Mouse (Mus musculus) liver, embryonic 14.5 days (tissue): Measurements from ENCODE around the gene Dlgap1. TPM values are rescaled to one million over a fixed set of nuclear protein-coding genes. Genes with fewer than 3 reads are reported as not detected.

Source experiments
- ATAC-seq: fragments of 200-750 bp; cut with Nextera tagmentation; 2 replicates; pipeline ENCODE4 v1.8.0; 2017; ENCODE audit warnings: moderate number of reproducible peaks, mild to moderate bottlenecking, moderate library complexity; ENCODE audit not compliant: insufficient read depth
- DNase-seq, 3 experiments: peaks; one replicate each; pipeline ENCODE4 v3.0.0-alpha.2; 2012 to 2013; ENCODE audit warnings: low read depth in 3 of 3, low spot score in 3 of 3
- H3K27ac ChIP-seq: fragments of 300-500 bp; sonication (generic); 2 replicates; pipeline ENCODE4 v1.5.1; 2014; ENCODE audit warnings: moderate library complexity, mild to moderate bottlenecking, control low read depth, inconsistent platforms
- H3K27me3 ChIP-seq: fragments of 300-500 bp; sonication (generic); 2 replicates; pipeline ENCODE4 v1.6.1; 2014; ENCODE audit warnings: mild to moderate bottlenecking, low read length, moderate library complexity; ENCODE audit not compliant: control insufficient read depth, insufficient read depth
- H3K36me3 ChIP-seq: fragments of 300-500 bp; sonication (generic); replicated peaks from 2 replicates; pipeline ENCODE4 v1.6.1; 2014; ENCODE audit warnings: low read depth; ENCODE audit not compliant: control insufficient read depth, insufficient read depth
- H3K4me1 ChIP-seq, 2 experiments: fragments of 200-500 bp in 1 of 2; fragments of 300-500 bp in 1 of 2; sonication (generic) in 1 of 2; replicated peaks; 2 replicates each; pipeline ENCODE4 v1.6.1; 2012 to 2014; ENCODE audit warnings: antibody characterized with exemption in 1 of 2, inconsistent platforms in 1 of 2, low read length in 1 of 2; ENCODE audit not compliant: control insufficient read depth in 2 of 2, insufficient read depth in 2 of 2
- H3K4me2 ChIP-seq: fragments of 300-500 bp; sonication (generic); 2 replicates; pipeline ENCODE4 v1.6.1; 2014; ENCODE audit warnings: low read depth, mild to moderate bottlenecking, control low read depth, moderate library complexity
- H3K4me3 ChIP-seq, 2 experiments: fragments of 200-500 bp in 1 of 2; fragments of 300-500 bp in 1 of 2; sonication (generic) in 1 of 2; 2 replicates each; pipeline ENCODE4 v1.5.1; 2012 to 2014; ENCODE audit warnings: low read depth in 2 of 2, low read length in 2 of 2, mild to moderate bottlenecking in 2 of 2, control low read depth in 1 of 2, inconsistent platforms in 1 of 2, moderate library complexity in 1 of 2; ENCODE audit not compliant: insufficient read depth in 1 of 2
- H3K9ac ChIP-seq: fragments of 300-500 bp; sonication (generic); replicated peaks from 2 replicates; pipeline ENCODE4 v1.6.1; 2014; ENCODE audit warnings: mild to moderate bottlenecking, control low read depth, moderate library complexity
- H3K9me3 ChIP-seq: fragments of 300-500 bp; sonication (generic); 2 replicates; pipeline ENCODE4 v1.6.1; 2016; ENCODE audit warnings: low read length, mixed read lengths; ENCODE audit not compliant: control insufficient read depth
- CTCF ChIP-seq: IDR thresholded peaks from 2 replicates; pipeline ENCODE4 v1.5.1; 2016; ENCODE audit warnings: antibody characterized with exemption, low read depth, control low read depth
- EP300 ChIP-seq: IDR thresholded peaks from 2 replicates; pipeline ENCODE4 v1.6.1; 2016; ENCODE audit warnings: antibody characterized with exemption, low read depth
- WGBS: fragments of 180-500 bp; shearing (Covaris S2); extraction: QIAGEN DNeasy Blood & Tissue Kit; methylation state at CpG from one replicate; pipeline ENCODE4 v1.1.7; 2014; ENCODE audit not compliant: insufficient replicate concordance; 5-methylcytosine and 5-hydroxymethylcytosine counted together
- polyA plus RNA-seq, 2 experiments: library from polyadenylated mRNA; depleted of rRNA in 1 of 2; stranded (reverse) in 1 of 2; unstranded in 1 of 2; fragments of >200 nt; fragmentation: Nextera tagmentation in 1 of 2; extraction: Ambion mirVana in 1 of 2; gene quantifications; 2 replicates each; pipeline versions ENCODE4 v1.2.1 to v1.2.3; 2012 to 2014

Dlgap1 gene
- polyA plus RNA-seq, 2 experiments: 0.01 TPM; not detected in 1

GRCm38 (mm10) chr17:70457103-70457502, 488.2 kb downstream of the Dlgap1 start:
- no peak for DNase-seq
- no peaks in the 10 kb centered on the region for H3K27me3 ChIP-seq
- WGBS: 48% methylated on average over 1 of the region's 1 CpGs
- no peaks in the 10 kb centered on the region for H3K36me3 ChIP-seq
- H3K4me1 ChIP-seq: no peaks in the 10 kb centered on the region
- H3K4me3 ChIP-seq: no peak overlapping the region
- no peaks in the 10 kb centered on the region for H3K9me3 ChIP-seq
- no peak overlapping the region for H3K4me2 ChIP-seq
- TF ChIP-seq CTCF: no peak
- no peak for TF ChIP-seq EP300
- no peak for ATAC-seq
- H3K9ac ChIP-seq: no peak overlapping the region
- no peak overlapping the region for H3K27ac ChIP-seq

- DNase-seq: no peak
- Histone ChIP-seq H3K9ac (no peak overlapping the region), H3K27ac (no peak overlapping the region), H3K9me3 (no peaks in the 10 kb centered on the region), H3K4me3 (no peak overlapping the region), H3K36me3 (no peaks in the 10 kb centered on the region), H3K4me2 (no peak overlapping the region), H3K27me3 (no peaks in the 10 kb centered on the region), H3K4me1 (no peaks in the 10 kb centered on the region)
- 64% methylated on average over 8 of the region's 8 CpGs for WGBS
- no peak for ATAC-seq
- no peak for TF ChIP-seq EP300
- TF ChIP-seq CTCF: no peak
Measured at GRCm38 (mm10) chr17:70462231-70462630, 493.4 kb downstream of the Dlgap1 start.

GRCm38 (mm10) chr17:70462771-70463491, 494.1 kb downstream of the Dlgap1 start:
- 53% methylated on average over 8 of the region's 8 CpGs for WGBS
- H3K27me3 ChIP-seq: no peaks in the 10 kb centered on the region
- TF ChIP-seq CTCF (no peak), EP300 (no peak)
- H3K9ac ChIP-seq: no peak overlapping the region
- no peak overlapping the region for H3K4me2 ChIP-seq
- no peak overlapping the region for H3K4me3 ChIP-seq
- no peak for ATAC-seq
- H3K36me3 ChIP-seq: no peaks in the 10 kb centered on the region
- H3K27ac ChIP-seq: no peak overlapping the region
- DNase-seq: no peak
- H3K4me1 ChIP-seq: no peaks in the 10 kb centered on the region
- H3K9me3 ChIP-seq: no peaks in the 10 kb centered on the region

- H3K9ac ChIP-seq: no peak overlapping the region
- no peak overlapping the region for H3K4me3 ChIP-seq
- 50% methylated on average over 4 of the region's 4 CpGs for WGBS
- H3K27me3 ChIP-seq: no peaks in the 10 kb centered on the region
- H3K4me1 ChIP-seq: no peaks in the 10 kb centered on the region
- H3K36me3 ChIP-seq: no peaks in the 10 kb centered on the region
- H3K4me2 ChIP-seq: no peak overlapping the region
- DNase-seq: no peak
- no peaks in the 10 kb centered on the region for H3K9me3 ChIP-seq
- no peak for ATAC-seq
- no peak overlapping the region for H3K27ac ChIP-seq
- TF ChIP-seq EP300 (no peak), CTCF (no peak)
Measured at GRCm38 (mm10) chr17:70466413-70466812, 497.5 kb downstream of the Dlgap1 start.

- ATAC-seq (no peak), DNase-seq (no peak)
- Histone ChIP-seq H3K4me3 (no peak overlapping the region), H3K27me3 (no peaks in the 10 kb centered on the region), H3K4me2 (no peak overlapping the region), H3K36me3 (no peaks in the 10 kb centered on the region), H3K4me1 (no peaks in the 10 kb centered on the region), H3K9me3 (no peaks in the 10 kb centered on the region), H3K9ac (no peak overlapping the region), H3K27ac (no peak overlapping the region)
- WGBS: 35% methylated on average over 7 of the region's 7 CpGs
- no peak for TF ChIP-seq CTCF
- no peak for TF ChIP-seq EP300
Measured at GRCm38 (mm10) chr17:70470970-70471371, 502.1 kb downstream of the Dlgap1 start.
